Mouse (Mus musculus) layer of hippocampus, adult 6 months (tissue): ENCODE results near the gene Olfr177. TPM values are rescaled to one million over a fixed set of nuclear protein-coding genes. Genes with fewer than 3 reads are reported as not detected.

ENCODE experiments used
- long read RNA-seq, 2 experiments: library from polyadenylated mRNA; unstranded; transcript quantifications; one replicate each; pipeline ENCODE4 v2.0.0; 2019 to 2020
- polyA plus RNA-seq: library from polyadenylated mRNA; unstranded; fragments of <200 nt; fragmentation: Nextera tagmentation; gene quantifications from 2 replicates; pipeline ENCODE4 v1.2.3, GENCODE M21; 2021

Gene Olfr177
- polyA plus RNA-seq: not detected in 2 replicates
- long read RNA-seq, experiment 1: 0 reads
- long read RNA-seq, experiment 2: 0 reads

GRCm38 (mm10) chr16:58874668-58875067, at the start of gene Olfr177:
TSS of gene Olfr177 (minus strand) at chr16:58874768.

GRCm38 (mm10) chr16:58891963-58892362, 17.4 kb upstream of the Olfr177 start, which contains the start of gene Olfr178:
TSS of gene Olfr178 (minus strand) at chr16:58892063.

GRCm38 (mm10) chr16:58826732-58827319, 47.7 kb downstream of the Olfr177 start, which contains the start of gene Olfr175-ps1:
TSS of gene Olfr175-ps1 (minus strand) at chr16:58826782.

Other genes starting within 250 kb of the Olfr177 start
- gene E330017A01Rik, start 236.0 kb downstream of the Olfr177 start, polyA plus RNA-seq: not detected in 2 replicates
- 21.6 and 22.5 TPM in 2 replicates for gene Cpox, start 204.5 kb downstream of the Olfr177 start, polyA plus RNA-seq
- 0.11 TPM in 1 of 2 replicates, not detected in the other for gene Gpr15, start 155.7 kb downstream of the Olfr177 start, polyA plus RNA-seq
- gene Cldnd1, start 146.9 kb downstream of the Olfr177 start, polyA plus RNA-seq: 95.5 and 116 TPM in 2 replicates
- not detected in 2 replicates for gene Olfr172, start 111.6 kb downstream of the Olfr177 start, polyA plus RNA-seq
- not detected in 2 replicates for gene Olfr173, start 74.5 kb downstream of the Olfr177 start, polyA plus RNA-seq
- gene Olfr175-ps1, start 48.0 kb downstream of the Olfr177 start, polyA plus RNA-seq: not detected in 2 replicates
- gene Olfr178, start 17.3 kb upstream of the Olfr177 start, polyA plus RNA-seq: not detected in 2 replicates
- gene Olfr181, start 54.0 kb upstream of the Olfr177 start, polyA plus RNA-seq: not detected in 2 replicates
- not detected in 2 replicates for gene Olfr180, start 54.6 kb upstream of the Olfr177 start, polyA plus RNA-seq
- not detected in 2 replicates for gene Olfr183, start 120.6 kb upstream of the Olfr177 start, polyA plus RNA-seq
- gene Olfr186, start 155.5 kb upstream of the Olfr177 start, polyA plus RNA-seq: not detected in 2 replicates
- gene Olfr187, start 165.0 kb upstream of the Olfr177 start, polyA plus RNA-seq: not detected in 2 replicates
- not detected in 2 replicates for gene Olfr190, start 203.2 kb upstream of the Olfr177 start, polyA plus RNA-seq
- gene Olfr191, start 215.1 kb upstream of the Olfr177 start, polyA plus RNA-seq: not detected in 2 replicates
- not detected in 2 replicates for gene Olfr193, start 237.1 kb upstream of the Olfr177 start, polyA plus RNA-seq
- not detected in 2 replicates for gene Olfr194, start 246.3 kb upstream of the Olfr177 start, polyA plus RNA-seq